Mouse (Mus musculus): ENCODE measurements around the gene Acvr1b. TPM values are rescaled to one million over a fixed set of nuclear protein-coding genes. Genes with fewer than 3 reads are reported as not detected.
A peak's percentile ranks its signal among the peaks of the same experiment; 100 is the strongest.

Acvr1b gene
- polyA plus RNA-seq, 1 experiment from 2014 or later: 5.8 TPM

DNA sequence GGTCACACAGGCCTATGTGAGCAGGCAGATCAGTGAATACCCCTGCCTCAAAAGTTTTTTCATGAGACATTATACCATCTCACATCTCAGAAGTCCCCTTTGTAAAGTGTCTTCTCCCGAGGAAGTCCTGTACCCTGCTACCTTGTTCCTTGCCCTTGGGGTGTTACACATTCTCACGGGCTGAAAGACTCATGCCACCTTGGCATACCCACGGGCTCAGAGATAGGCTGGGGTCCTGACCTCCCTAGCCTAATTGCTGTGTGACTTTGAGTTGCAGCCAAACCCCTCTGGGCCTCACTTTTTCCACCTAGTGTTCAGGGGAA lies 79.7 kb downstream of the Acvr1b start:
- ATAC-seq (replicated peaks; ENCODE audit: low FRiP score, low read depth) (no peak), DNase-seq (ENCODE audit: low spot score) (no peak)
- no peaks in the 10 kb centered on the region for H3K27me3 ChIP-seq (ENCODE audit: insufficient read depth, low read length)
- peak overlapping the region; percentile 59 for H3K4me3 ChIP-seq (replicated peaks; ENCODE audit: low read depth, low read length)
- H3K9ac ChIP-seq (ENCODE audit: low read depth, low read length): no peak overlapping the region
- peak overlapping the region; percentile 91 for H3K4me2 ChIP-seq (ENCODE audit: low read length)
- H3K9me3 ChIP-seq (replicated peaks; ENCODE audit: low read length): no peaks in the 10 kb centered on the region
- H3K36me3 ChIP-seq (ENCODE audit: insufficient read depth, low read length): no peaks in the 10 kb centered on the region
- WGBS: 37% methylated on average over 3 of the region's 3 CpGs
- no peak overlapping the region for H3K27ac ChIP-seq
- 0 out of 2 replicates have a peak, but pooled peaks cover 5% of the 10 kb centered on the region for H3K4me1 ChIP-seq (replicated peaks; ENCODE audit: insufficient read depth, low read length)
- no peak for TF ChIP-seq CTCF (IDR thresholded peaks at IDR 0.05; ENCODE audit: low read depth)

DNA sequence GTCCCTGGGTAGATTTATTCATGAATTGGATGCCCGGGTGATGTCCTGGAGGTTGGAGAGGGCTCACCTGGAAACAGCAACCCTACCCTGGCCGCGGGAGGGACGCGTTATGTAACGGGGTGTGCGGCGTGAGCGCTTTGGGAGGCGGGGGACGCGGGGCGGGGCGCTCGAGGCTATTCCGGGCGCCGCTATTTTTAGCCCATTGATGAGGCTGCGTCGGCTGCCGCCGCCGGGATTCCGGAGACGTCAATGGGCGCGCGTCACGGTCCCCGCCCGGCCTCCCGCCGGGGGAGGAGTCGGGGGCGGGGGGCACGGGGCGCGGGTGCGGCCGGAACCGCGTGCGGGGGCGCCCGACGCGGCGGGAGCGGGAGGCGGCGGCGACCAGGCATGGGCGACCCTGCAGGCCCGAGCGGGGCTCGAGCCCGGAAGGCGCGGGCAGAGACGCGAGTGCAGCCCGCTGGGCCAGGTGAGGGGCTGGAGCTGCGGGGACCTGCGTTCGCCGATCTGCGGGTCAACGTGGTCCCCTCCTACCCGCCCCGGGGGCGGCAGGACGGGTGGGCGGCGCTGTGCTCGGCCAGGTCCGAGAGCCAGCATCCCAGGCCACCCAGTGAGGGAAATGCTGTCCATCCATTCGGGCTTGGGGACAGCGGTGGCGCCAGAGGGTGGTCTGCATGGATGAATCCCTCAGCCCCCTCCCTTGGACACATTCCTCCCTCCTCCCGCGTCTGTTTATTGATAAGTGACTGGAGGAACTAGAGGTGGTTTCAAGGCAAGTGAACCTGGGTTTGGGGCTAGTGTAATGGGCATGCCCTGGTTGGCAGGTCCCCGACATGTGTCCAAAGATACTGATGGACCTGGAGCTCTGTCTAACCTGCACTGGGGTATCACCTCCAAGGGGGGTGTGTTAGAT lies 80.3 kb downstream of the Acvr1b start, which contains the start of gene Nr4a1:
Nr4a1 (plus strand) TSS at position 384 of the 910 bp plus-strand sequence.
- 1% methylated on average over 71 of the region's 82 CpGs for WGBS
- Histone ChIP-seq H3K36me3 (ENCODE audit: insufficient read depth, low read length) (no peaks in the 10 kb centered on the region), H3K9ac (ENCODE audit: low read depth, low read length) (peak within 1 kb of the TSS; percentile 64), H3K4me2 (ENCODE audit: low read length) (peak within 1 kb of the TSS; percentile 91), H3K27me3 (ENCODE audit: insufficient read depth, low read length) (no peaks in the 10 kb centered on the region), H3K27ac (no peak within 1 kb of the TSS), H3K4me3 (replicated peaks; ENCODE audit: low read depth, low read length) (peak within 1 kb of the TSS; percentile 59), H3K9me3 (replicated peaks; ENCODE audit: low read length) (no peaks in the 10 kb centered on the region), H3K4me1 (replicated peaks; ENCODE audit: insufficient read depth, low read length) (0 out of 2 replicates have a peak, but pooled peaks cover 5% of the 10 kb centered on the region)
- no peak for TF ChIP-seq CTCF (IDR thresholded peaks at IDR 0.05; ENCODE audit: low read depth)
- ATAC-seq (replicated peaks; ENCODE audit: low FRiP score, low read depth): peak; percentile 50
- DNase-seq (ENCODE audit: low spot score): peak; percentile 76

DNA sequence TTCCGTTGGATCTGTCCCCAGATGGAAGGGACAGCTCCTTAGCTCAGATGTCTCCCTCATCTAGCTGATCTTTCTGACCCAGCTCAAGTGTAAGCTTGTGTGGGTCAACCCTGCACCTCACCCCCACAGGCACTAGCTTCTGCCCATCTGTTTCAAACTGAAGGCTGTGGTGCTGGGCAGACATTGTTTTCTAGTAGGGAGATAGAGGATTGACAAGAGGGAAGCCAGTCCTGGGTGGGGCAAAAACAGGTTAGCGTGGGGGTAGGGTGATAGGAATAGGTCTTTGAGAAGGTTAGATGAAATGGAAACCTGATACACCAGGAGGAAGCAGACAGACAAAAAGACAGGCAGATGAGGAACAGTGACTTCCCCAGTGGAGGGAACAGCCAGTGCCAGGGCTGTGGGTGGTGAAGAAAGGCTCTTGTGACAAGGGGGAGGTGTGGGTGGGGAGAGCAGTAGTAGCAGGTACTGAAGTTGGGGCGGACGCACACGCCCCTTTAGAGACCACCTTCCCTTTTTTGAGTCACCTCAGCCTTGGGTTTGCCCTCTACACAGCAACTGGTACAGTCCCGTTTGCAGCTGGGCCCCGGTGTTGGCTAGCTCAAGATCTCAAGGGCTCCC lies 82.1 kb downstream of the Acvr1b start:
- Histone ChIP-seq H3K9me3 (replicated peaks; ENCODE audit: low read length) (no peaks in the 10 kb centered on the region), H3K36me3 (ENCODE audit: insufficient read depth, low read length) (no peaks in the 10 kb centered on the region), H3K27ac (no peak overlapping the region), H3K4me3 (replicated peaks; ENCODE audit: low read depth, low read length) (no peak overlapping the region), H3K9ac (ENCODE audit: low read depth, low read length) (no peak overlapping the region), H3K4me1 (replicated peaks; ENCODE audit: insufficient read depth, low read length) (peaks cover 10% of the 10 kb centered on the region), H3K4me2 (ENCODE audit: low read length) (no peak overlapping the region), H3K27me3 (ENCODE audit: insufficient read depth, low read length) (no peaks in the 10 kb centered on the region)
- no peak for TF ChIP-seq CTCF (IDR thresholded peaks at IDR 0.05; ENCODE audit: low read depth)
- no peak for DNase-seq (ENCODE audit: low spot score)
- WGBS: 84% methylated on average over 7 of the region's 7 CpGs
- no peak for ATAC-seq (replicated peaks; ENCODE audit: low FRiP score, low read depth)

DNA sequence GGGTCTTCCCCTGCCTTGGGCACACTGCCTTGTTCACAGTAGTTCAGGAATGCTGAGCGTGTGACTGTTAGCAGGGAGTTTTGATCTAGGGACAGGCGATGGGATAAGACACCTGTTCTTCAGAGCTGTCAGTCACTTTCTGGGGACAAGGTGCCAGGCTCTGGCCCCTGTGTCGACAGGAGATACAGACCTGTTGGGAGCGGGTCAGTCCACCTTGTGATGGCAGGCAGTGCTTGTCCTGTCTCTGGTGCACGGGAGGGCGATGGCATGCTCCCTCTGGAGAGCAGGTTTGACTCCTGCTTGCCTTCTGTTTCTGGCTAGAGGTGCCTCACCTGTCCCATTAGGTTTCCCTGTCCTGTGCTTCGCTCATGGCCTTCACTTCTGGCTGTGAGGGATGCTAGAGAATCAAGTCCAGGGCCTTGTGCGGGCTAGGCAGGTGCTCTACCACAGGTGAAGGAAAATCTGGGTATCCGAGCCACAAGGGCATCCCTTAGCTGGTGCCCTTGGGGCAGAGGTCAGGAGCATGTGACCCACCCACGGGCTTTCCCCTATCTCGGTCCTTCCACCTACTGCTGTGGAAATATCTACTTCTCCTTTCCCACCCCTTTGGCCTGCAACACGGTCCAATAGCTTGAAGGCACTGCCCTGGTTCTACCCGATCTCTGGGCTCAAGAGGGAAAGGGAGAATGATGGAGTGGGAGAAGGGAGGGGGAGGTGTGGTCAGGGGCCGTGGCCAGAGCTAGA lies 82.8 kb downstream of the Acvr1b start:
- no peak overlapping the region for H3K4me2 ChIP-seq (ENCODE audit: low read length)
- TF ChIP-seq CTCF (IDR thresholded peaks at IDR 0.05; ENCODE audit: low read depth): no peak
- ATAC-seq (replicated peaks; ENCODE audit: low FRiP score, low read depth): no peak
- no peaks in the 10 kb centered on the region for H3K36me3 ChIP-seq (ENCODE audit: insufficient read depth, low read length)
- DNase-seq (ENCODE audit: low spot score): no peak
- H3K27ac ChIP-seq: no peak overlapping the region
- no peaks in the 10 kb centered on the region for H3K27me3 ChIP-seq (ENCODE audit: insufficient read depth, low read length)
- WGBS: 69% methylated on average over 14 of the region's 14 CpGs
- H3K9me3 ChIP-seq (replicated peaks; ENCODE audit: low read length): no peaks in the 10 kb centered on the region
- no peak overlapping the region for H3K4me3 ChIP-seq (replicated peaks; ENCODE audit: low read depth, low read length)
- H3K9ac ChIP-seq (ENCODE audit: low read depth, low read length): no peak overlapping the region
- peaks cover 13% of the 10 kb centered on the region for H3K4me1 ChIP-seq (replicated peaks; ENCODE audit: insufficient read depth, low read length)

DNA sequence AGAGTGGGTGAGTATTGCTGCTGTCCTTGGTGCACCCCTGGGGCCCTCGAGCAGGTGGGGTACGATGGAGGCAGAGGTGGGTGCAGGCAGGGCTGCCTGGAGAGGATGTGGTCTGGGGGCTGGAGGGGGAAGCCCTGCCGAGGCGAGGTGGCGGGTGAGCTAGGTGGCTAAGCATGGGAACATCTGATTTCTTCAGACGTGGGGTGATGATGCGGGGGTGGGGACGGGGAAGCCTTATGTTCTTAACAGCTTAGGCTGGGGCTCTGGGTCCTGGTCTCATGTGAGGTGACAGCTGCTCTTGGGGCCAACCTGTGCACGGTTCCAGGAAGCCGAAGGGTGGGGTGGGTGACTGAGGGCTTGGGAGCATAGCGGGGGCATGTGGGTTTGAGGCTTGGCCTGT lies 84.6 kb downstream of the Acvr1b start:
- no peak overlapping the region for H3K9ac ChIP-seq (ENCODE audit: low read depth, low read length)
- H3K27ac ChIP-seq: no peak overlapping the region
- H3K4me2 ChIP-seq (ENCODE audit: low read length): no peak overlapping the region
- H3K4me1 ChIP-seq (replicated peaks; ENCODE audit: insufficient read depth, low read length): peaks cover 18% of the 10 kb centered on the region
- 82% methylated on average over 11 of the region's 11 CpGs for WGBS
- no peak for TF ChIP-seq CTCF (IDR thresholded peaks at IDR 0.05; ENCODE audit: low read depth)
- H3K36me3 ChIP-seq (ENCODE audit: insufficient read depth, low read length): no peaks in the 10 kb centered on the region
- DNase-seq (ENCODE audit: low spot score): no peak
- ATAC-seq (replicated peaks; ENCODE audit: low FRiP score, low read depth): no peak
- H3K9me3 ChIP-seq (replicated peaks; ENCODE audit: low read length): no peaks in the 10 kb centered on the region
- no peaks in the 10 kb centered on the region for H3K27me3 ChIP-seq (ENCODE audit: insufficient read depth, low read length)
- H3K4me3 ChIP-seq (replicated peaks; ENCODE audit: low read depth, low read length): no peak overlapping the region

DNA sequence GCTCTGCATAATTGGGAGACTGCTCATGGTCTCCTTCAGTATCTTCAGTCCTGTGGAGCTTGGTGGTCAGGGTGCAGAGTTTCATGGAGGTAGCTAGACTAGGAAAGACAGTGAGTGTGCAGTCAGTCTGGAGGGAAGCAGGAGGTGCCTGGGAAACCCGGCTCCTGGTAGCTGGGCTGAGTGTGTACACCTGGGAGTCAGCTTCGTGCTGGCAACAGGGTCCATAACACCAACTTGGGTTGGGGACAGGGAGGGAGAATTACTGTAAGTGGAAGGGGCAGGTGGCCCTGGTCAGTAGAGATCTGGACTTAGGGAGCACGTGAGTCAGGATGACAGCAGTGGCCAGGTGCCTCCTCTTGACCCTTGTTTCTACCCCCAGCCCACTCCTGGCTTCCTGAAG lies 86.1 kb downstream of the Acvr1b start:
- no peak overlapping the region for H3K9ac ChIP-seq (ENCODE audit: low read depth, low read length)
- TF ChIP-seq CTCF (IDR thresholded peaks at IDR 0.05; ENCODE audit: low read depth): no peak
- H3K4me1 ChIP-seq (replicated peaks; ENCODE audit: insufficient read depth, low read length): peaks cover 13% of the 10 kb centered on the region
- WGBS: 85% methylated on average over 3 of the region's 3 CpGs
- H3K36me3 ChIP-seq (ENCODE audit: insufficient read depth, low read length): no peaks in the 10 kb centered on the region
- H3K4me3 ChIP-seq (replicated peaks; ENCODE audit: low read depth, low read length): no peak overlapping the region
- H3K9me3 ChIP-seq (replicated peaks; ENCODE audit: low read length): no peaks in the 10 kb centered on the region
- H3K27ac ChIP-seq: no peak overlapping the region
- no peak for DNase-seq (ENCODE audit: low spot score)
- no peak overlapping the region for H3K4me2 ChIP-seq (ENCODE audit: low read length)
- ATAC-seq (replicated peaks; ENCODE audit: low FRiP score, low read depth): no peak
- no peaks in the 10 kb centered on the region for H3K27me3 ChIP-seq (ENCODE audit: insufficient read depth, low read length)
